Mouse (Mus musculus) regulatory T cell (primary cell): ENCODE data around the gene Tiam2.

Source experiments
- in situ Hi-C: fragments of 300-600 bp; cut with MboI, MseI; formaldehyde crosslinking; loops from one replicate; pipeline ENCODE4 v1.15.1; 2025; ENCODE audit warnings: high pct_unique_total_duplicates

The Tiam2 gene

GRCm38 (mm10) chr17:3557331-3558311, 231.2 kb downstream of the Tiam2 start, which contains the start of gene Tfb1m:
TSS of gene Tfb1m (minus strand) at chr17:3557781.
- in situ Hi-C loops, result no loop called here

- in situ Hi-C loops, result no loop called here
These were observed 232.0 kb downstream of the Tiam2 start for GRCm38 (mm10) chr17:3558356-3558870.

GRCm38 (mm10) chr17:3560534-3560933, 234.2 kb downstream of the Tiam2 start:
- in situ Hi-C loops, result no loop called here

DNA sequence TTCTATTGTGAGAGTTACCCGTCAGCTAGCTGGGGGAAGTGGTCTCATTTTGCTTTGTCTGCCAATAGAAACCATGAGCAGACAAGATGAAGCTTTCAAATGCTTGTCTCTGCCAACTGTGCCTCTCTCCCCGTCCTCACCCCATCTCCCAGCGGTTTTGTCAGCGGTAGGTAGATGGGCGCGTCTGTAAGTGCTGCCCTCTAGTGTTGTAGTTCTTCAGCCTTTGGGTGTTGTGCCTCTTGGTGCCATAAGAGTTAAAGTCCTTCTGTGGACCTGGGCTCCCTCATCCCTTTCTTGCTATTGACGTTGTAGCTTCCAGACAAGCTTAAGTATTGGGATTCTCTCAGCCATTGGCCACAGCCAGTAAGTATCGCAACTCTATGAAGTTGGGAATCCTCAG, 236.0 kb downstream of the Tiam2 start:
- in situ Hi-C loops, result no loop called here

DNA sequence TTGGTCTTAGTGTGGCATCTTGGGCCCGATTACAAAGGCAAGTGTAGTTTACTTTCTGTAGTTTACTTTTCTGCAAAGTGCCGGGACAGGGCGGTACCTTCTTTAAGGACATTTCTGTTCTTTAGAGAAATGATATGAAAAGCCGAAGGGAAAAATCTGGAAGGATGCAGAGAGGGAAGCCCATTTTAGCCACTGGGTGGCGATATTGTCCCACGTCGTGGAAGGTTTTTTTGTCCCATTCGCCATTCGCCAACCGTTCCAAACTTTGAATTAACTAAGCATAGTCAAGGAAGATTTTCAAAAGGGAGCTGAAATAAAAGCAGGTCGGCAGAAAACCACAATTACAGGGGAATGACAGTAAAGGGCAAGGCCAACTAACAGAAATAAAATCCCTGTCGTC, 244.5 kb downstream of the Tiam2 start:
- in situ Hi-C loops, result no loop called here
